Mouse (Mus musculus): Measurements from ENCODE around the gene Mid2. TPM values are rescaled to one million over a fixed set of nuclear protein-coding genes. Genes with fewer than 3 reads are reported as not detected.

Gene Mid2
- polyA plus RNA-seq, 1 experiment from 2014 or later: 4.4 TPM

GRCm38 (mm10) chrX:140722400-140722799 is 58.0 kb downstream of the Mid2 start:
- Histone ChIP-seq H3K27me3 (peaks cover 6% of the 10 kb centered on the region), H3K27ac (no peak overlapping the region), H3K4me2 (replicated peaks) (no peak overlapping the region), H3K36me3 (no peaks in the 10 kb centered on the region), H3K9ac (no peak overlapping the region), H3K4me3 (no peak overlapping the region), H3K9me3 (replicated peaks) (no peaks in the 10 kb centered on the region), H3K4me1 (no peaks in the 10 kb centered on the region)
- ATAC-seq (ENCODE audit: low FRiP score): no peak
- WGBS: 39% methylated on average over 4 of the region's 4 CpGs

- Histone ChIP-seq H3K9ac (no peak overlapping the region), H3K4me1 (no peaks in the 10 kb centered on the region), H3K4me2 (replicated peaks) (no peak overlapping the region), H3K27me3 (peaks cover 15% of the 10 kb centered on the region), H3K36me3 (no peaks in the 10 kb centered on the region), H3K27ac (no peak overlapping the region), H3K9me3 (replicated peaks) (no peaks in the 10 kb centered on the region), H3K4me3 (no peak overlapping the region)
- no peak for ATAC-seq (ENCODE audit: low FRiP score)
These were observed 74.6 kb downstream of the Mid2 start for GRCm38 (mm10) chrX:140738986-140739385.

- Histone ChIP-seq H3K27me3 (peaks cover 11% of the 10 kb centered on the region), H3K27ac (no peak overlapping the region), H3K9ac (no peak overlapping the region), H3K4me2 (replicated peaks) (no peak overlapping the region), H3K4me3 (no peak overlapping the region), H3K36me3 (no peaks in the 10 kb centered on the region), H3K4me1 (no peaks in the 10 kb centered on the region), H3K9me3 (replicated peaks) (no peaks in the 10 kb centered on the region)
- no peak for ATAC-seq (ENCODE audit: low FRiP score)
- WGBS: 58% methylated on average over 5 of the region's 5 CpGs
These were observed 78.8 kb downstream of the Mid2 start for GRCm38 (mm10) chrX:140743213-140743612.

- no peak overlapping the region for H3K27ac ChIP-seq
- no peak for ATAC-seq (ENCODE audit: low FRiP score)
- WGBS: 71% methylated on average over 1 of the region's 1 CpGs
These were observed 105.4 kb downstream of the Mid2 start for GRCm38 (mm10) chrX:140769794-140770193.

GRCm38 (mm10) chrX:140805340-140805739 is 140.9 kb downstream of the Mid2 start:
- Histone ChIP-seq H3K27me3 (peaks cover 21% of the 10 kb centered on the region), H3K4me1 (no peaks in the 10 kb centered on the region), H3K27ac (no peak overlapping the region), H3K9me3 (replicated peaks) (no peaks in the 10 kb centered on the region), H3K36me3 (no peaks in the 10 kb centered on the region), H3K9ac (no peak overlapping the region), H3K4me3 (no peak overlapping the region), H3K4me2 (replicated peaks) (no peak overlapping the region)
- no peak for ATAC-seq (ENCODE audit: low FRiP score)
- 78% methylated on average over 2 of the region's 2 CpGs for WGBS

More at GRCm38 (mm10) chrX:140769794-140770193, 105.4 kb downstream of the Mid2 start:
- H3K4me2 ChIP-seq (replicated peaks): no peak overlapping the region
- H3K36me3 ChIP-seq: no peaks in the 10 kb centered on the region
- H3K9me3 ChIP-seq (replicated peaks): no peaks in the 10 kb centered on the region
- H3K9ac ChIP-seq: no peak overlapping the region
- H3K4me3 ChIP-seq: no peak overlapping the region
- H3K4me1 ChIP-seq: no peaks in the 10 kb centered on the region
- 0 out of 2 replicates have a peak, but pooled peaks cover 8% of the 10 kb centered on the region for H3K27me3 ChIP-seq

- no peaks in the 10 kb centered on the region for H3K4me1 ChIP-seq
- WGBS: 92% methylated on average over 22 of the region's 22 CpGs
- ATAC-seq (ENCODE audit: low FRiP score): no peak
- no peaks in the 10 kb centered on the region for H3K36me3 ChIP-seq
- no peak within 1 kb of the TSS for H3K4me3 ChIP-seq
- H3K9ac ChIP-seq: no peak within 1 kb of the TSS
- H3K4me2 ChIP-seq (replicated peaks): no peak within 1 kb of the TSS
- H3K27ac ChIP-seq: no peak within 1 kb of the TSS
- no peaks in the 10 kb centered on the region for H3K9me3 ChIP-seq (replicated peaks)
- peaks cover 16% of the 10 kb centered on the region for H3K27me3 ChIP-seq
These were observed 149.1 kb downstream of the Mid2 start, which contains the start of gene Tex13b for GRCm38 (mm10) chrX:140813312-140814006. TSS of gene Tex13b (minus strand) at chrX:140813433.

Other genes with a start within 250 kb of the Mid2 start
- gene Prps1, start 208.0 kb upstream of the Mid2 start, polyA plus RNA-seq (2016; fragmentation: Nextera tagmentation; extraction: Ambion mirVana): 56.1 and 56.9 TPM in 2 replicates
- 119 and 126 TPM in 2 replicates for gene Tsc22d3, start 63.9 kb upstream of the Mid2 start, polyA plus RNA-seq (2016; fragmentation: Nextera tagmentation; extraction: Ambion mirVana)
- not detected in 2 replicates for gene Tex13b, start 148.8 kb downstream of the Mid2 start, polyA plus RNA-seq (2016; fragmentation: Nextera tagmentation; extraction: Ambion mirVana)
- gene Vsig1, start 243.0 kb downstream of the Mid2 start, polyA plus RNA-seq (2016; fragmentation: Nextera tagmentation; extraction: Ambion mirVana): not detected in 2 replicates

Data from hindbrain, embryonic 12.5 days (tissue).